In the genomic region with DNA sequence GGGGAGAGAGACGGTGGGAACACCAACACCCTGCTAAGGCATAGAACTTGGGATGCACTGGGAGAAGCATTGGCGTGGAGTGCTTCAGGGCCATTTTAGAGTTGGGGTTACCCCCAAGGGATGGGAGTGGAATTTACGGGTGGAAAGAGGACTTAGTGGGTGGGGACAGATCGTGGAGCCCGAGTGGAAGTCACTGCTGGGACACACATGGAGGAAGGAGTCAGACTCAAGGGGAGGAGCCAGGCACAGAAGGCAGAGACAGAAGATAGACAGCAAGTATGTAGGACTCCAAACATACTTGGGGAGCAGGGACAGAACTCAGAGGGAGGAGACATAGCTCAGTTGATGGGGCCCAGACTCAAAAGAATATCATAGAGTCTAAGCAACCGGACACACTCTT, we compare ENCODE assay signal across 9 mouse cellular contexts. TPM values are rescaled to one million over a fixed set of nuclear protein-coding genes. Genes with fewer than 3 reads are reported as not detected.
DNase-seq lines count a peak whose midpoint lies in the region; ATAC-seq and TF ChIP-seq lines count a peak whose summit lies in the region.
"Had no signal": no experiment of that assay in that cellular context is flagged by ENCODE, and none has a peak within 500 bp of the region (broad histone marks: within the 10 kb centered on the region; RNA-seq: fewer than 3 reads in every experiment).

No protein-coding gene starts in this region.

- TF ChIP-seq RAD21 in CH12.LX (IDR thresholded peaks at IDR 0.05; ENCODE audit: low read depth, low read length), result no peak

- WGBS in heart, embryonic 10.5 days, result 28% methylated on average over 6 of the region's 6 CpGs
- WGBS in forebrain, embryonic 16.5 days, result 26% methylated on average over 6 of the region's 6 CpGs
- WGBS in liver, embryonic 15.5 days (ENCODE audit: insufficient replicate concordance), result 25% methylated on average over 6 of the region's 6 CpGs

- H3K9ac ChIP-seq in CH12.LX (ENCODE audit: insufficient read depth, low read depth), result no peak overlapping the region
- no peak overlapping the region for H3K9ac ChIP-seq in forebrain, embryonic 16.5 days (replicated peaks; ENCODE audit: low read depth, low read length)
- no peak overlapping the region for H3K9ac ChIP-seq in liver, embryonic 15.5 days

- no peak for TF ChIP-seq CTCF in CH12.LX (conservative IDR thresholded peaks at IDR 0.05 in 1 of 2, IDR thresholded peaks at IDR 0.05 in 1 of 2; ENCODE audit: low read depth in 2 of 2, low read length in 2 of 2)

- H3K27me3 ChIP-seq in heart, embryonic 10.5 days (ENCODE audit: insufficient read depth, poor library complexity, severe bottlenecking), result peaks cover 53% of the 10 kb centered on the region
- H3K27me3 ChIP-seq in CH12.LX (replicated peaks), result peaks cover 47% of the 10 kb centered on the region
- peaks cover 28% of the 10 kb centered on the region for H3K27me3 ChIP-seq in forebrain, embryonic 16.5 days (replicated peaks; ENCODE audit: control insufficient read depth, insufficient read depth, low read length)
- H3K27me3 ChIP-seq in liver, embryonic 15.5 days, result peaks cover 54% of the 10 kb centered on the region

- dilution Hi-C loops in CH12.LX (cut with MboI; ENCODE audit: extremely low pct_ligation_motif_present, extremely low pct_unique_long_range_greater_than_20kb, low sequenced_read_pairs), result no loop called here

- peaks cover 30% of the 10 kb centered on the region for H3K36me3 ChIP-seq in heart, embryonic 10.5 days
- peaks cover 0 to 35% of the 10 kb centered on the region in 2 experiments for H3K36me3 ChIP-seq in CH12.LX (replicated peaks in 1 of 2; ENCODE audit: control insufficient read depth in 1 of 2, insufficient read depth in 1 of 2, low read length in 1 of 2)
- no peaks in the 10 kb centered on the region; the same call in 1 of the 2 replicates for H3K36me3 ChIP-seq in forebrain, embryonic 16.5 days (ENCODE audit: control insufficient read depth, insufficient read depth)
- H3K36me3 ChIP-seq in liver, embryonic 15.5 days (replicated peaks), result peaks cover 7% of the 10 kb centered on the region

- intact Hi-C loops in heart, postnatal 14 days (cut with DNase I), result loop anchor here (1.0 to 5.0 kb wide), 2 partner anchors 36 to 135 kb away; no protein-coding TSS in a partner anchor

- in situ Hi-C loops in CH12.LX (cut with MboI; ENCODE audit: low pct_ligation_motif_present, low pct_unique_long_range_greater_than_20kb, low sequenced_read_pairs), result loop anchor here (10.0 kb wide), 1 partner anchor 142 kb away; no protein-coding TSS in a partner anchor

- no peak for TF ChIP-seq POLR2A in CH12.LX (IDR thresholded peaks at IDR 0.05; ENCODE audit: low read depth, low read length)

- no peak overlapping the region for H3K27ac ChIP-seq in heart, embryonic 10.5 days
- H3K27ac ChIP-seq in CH12.LX (ENCODE audit: insufficient read depth, low read depth), result no peak overlapping the region
- H3K27ac ChIP-seq in forebrain, embryonic 16.5 days (ENCODE audit: low read length), result no peak overlapping the region
- H3K27ac ChIP-seq in liver, embryonic 15.5 days (replicated peaks), result no peak overlapping the region

- H3K4me2 ChIP-seq in CH12.LX (ENCODE audit: insufficient read depth, low read depth, poor library complexity, severe bottlenecking), result peak overlapping the region; percentile 65
- peak overlapping the region; percentile 55 for H3K4me2 ChIP-seq in forebrain, embryonic 16.5 days (ENCODE audit: low read length)
- peak overlapping the region; percentile 82 for H3K4me2 ChIP-seq in liver, embryonic 15.5 days

- no peak for TF ChIP-seq EP300 in CH12.LX (IDR thresholded peaks at IDR 0.05; ENCODE audit: low read length)

- DNase-seq in heart, embryonic 10.5 days (ENCODE audit: low spot score), result no peak
- no peak for DNase-seq in heart, postnatal 14 days
- no peak for DNase-seq in CH12.LX (ENCODE audit: extremely low read depth)
- DNase-seq in embryo, embryonic 10.5 days (ENCODE audit: low spot score), result no peak
- DNase-seq in testis, postnatal 10 days (ENCODE audit: low spot score), result no peak
- no peak for DNase-seq in spleen, postnatal 14 days (ENCODE audit: low spot score in 2 of 2)

- no peaks in the 10 kb centered on the region for H3K9me3 ChIP-seq in heart, embryonic 10.5 days
- H3K9me3 ChIP-seq in CH12.LX (replicated peaks; ENCODE audit: low read length), result no peaks in the 10 kb centered on the region
- H3K9me3 ChIP-seq in forebrain, embryonic 16.5 days (ENCODE audit: control insufficient read depth, low read length), result no peaks in the 10 kb centered on the region
- no peaks in the 10 kb centered on the region for H3K9me3 ChIP-seq in liver, embryonic 15.5 days (replicated peaks)

- ATAC-seq in forebrain, embryonic 16.5 days, result no peak
- ATAC-seq in liver, embryonic 15.5 days (ENCODE audit: insufficient read depth), result no peak

- no peaks in the 10 kb centered on the region for H3K79me2 ChIP-seq in CH12.LX (replicated peaks; ENCODE audit: control insufficient read depth, extremely low read depth, insufficient read depth, poor library complexity, severe bottlenecking)

- peak overlapping the region; percentile 59 for H3K4me3 ChIP-seq in heart, embryonic 10.5 days
- H3K4me3 ChIP-seq in CH12.LX (replicated peaks in 1 of 3; ENCODE audit: low read depth in 2 of 3, low read length in 2 of 3, poor library complexity in 1 of 3), result no peak overlapping the region
- peak overlapping the region; percentile 38 for H3K4me3 ChIP-seq in forebrain, embryonic 16.5 days (replicated peaks; ENCODE audit: low read length)
- H3K4me3 ChIP-seq in liver, embryonic 15.5 days (replicated peaks), result peak overlapping the region; percentile 50

- H3K4me1 ChIP-seq in heart, embryonic 10.5 days, result peaks cover 28% of the 10 kb centered on the region
- H3K4me1 ChIP-seq in CH12.LX (ENCODE audit: control insufficient read depth in 1 of 2, insufficient read depth in 2 of 2), result peaks cover 0 to 11% of the 10 kb centered on the region in 2 experiments; a peak in 3 of 4 replicates
- H3K4me1 ChIP-seq in forebrain, embryonic 16.5 days (replicated peaks; ENCODE audit: control insufficient read depth, insufficient read depth, low read length), result peaks cover 29% of the 10 kb centered on the region
- H3K4me1 ChIP-seq in liver, embryonic 15.5 days (replicated peaks), result peaks cover 21% of the 10 kb centered on the region

TF ChIP-seq in CH12.LX, 34 proteins besides CTCF, POLR2A, EP300 and RAD21:
- TF ChIP-seq MAX (IDR thresholded peaks at IDR 0.05; ENCODE audit: low read length), result no peak
- no peak for TF ChIP-seq TBP (conservative IDR thresholded peaks at IDR 0.05; ENCODE audit: low read depth, low read length)
- no peak for TF ChIP-seq PAX5 (IDR thresholded peaks at IDR 0.05; ENCODE audit: low read length)
- no peak for TF ChIP-seq GABPA (IDR thresholded peaks at IDR 0.05; ENCODE audit: insufficient replicate concordance, low read depth, low read length)
- no peak for TF ChIP-seq POLR2AphosphoS2 (IDR thresholded peaks at IDR 0.05; ENCODE audit: low read depth, low read length)
- no peak for TF ChIP-seq MAFK (IDR thresholded peaks at IDR 0.05; ENCODE audit: insufficient replicate concordance, low read length)
- TF ChIP-seq MEF2A (IDR thresholded peaks at IDR 0.05; ENCODE audit: borderline replicate concordance, low read depth, low read length), result no peak

RNA-seq across cellular contexts. Expression of a gene that starts 1.2 kb away (rescaled TPM):
- polyA plus RNA-seq in heart, embryonic 10.5 days (2016; fragmentation: Nextera tagmentation; extraction: Ambion mirVana), result 0.76 and 1.4 TPM in 2 replicates
- 10 to 100 TPM in 1 of 2 experiments, 1 to 10 TPM in 1; 8.1 to 11.5 TPM for total RNA-seq in heart, postnatal 14 days (2021)
- total RNA-seq in CH12.LX (2012; rRNA removed) (not detected in 2 replicates), CH12.LX (2014; rRNA removed) (not detected in 2 replicates)
- 0.11 TPM in 1 of 2 replicates, not detected in the other for polyA plus RNA-seq in CH12.LX (2012; ENCODE audit: insufficient read length, low read depth)
- polyA plus RNA-seq in forebrain, embryonic 16.5 days (2015; fragmentation: Nextera tagmentation; extraction: Ambion mirVana), result 20.1 and 22.8 TPM in 2 replicates
- not detected in 2 replicates for polyA plus RNA-seq in liver, embryonic 15.5 days (2015; fragmentation: Nextera tagmentation; extraction: Ambion mirVana)

RNA-seq across cellular contexts. Expression of a gene that starts 8.2 kb away (rescaled TPM):
- polyA plus RNA-seq in heart, embryonic 10.5 days (2016; fragmentation: Nextera tagmentation; extraction: Ambion mirVana), result 45.2 and 45.7 TPM in 2 replicates
- 10 to 100 TPM; 20.3 to 27.3 TPM for total RNA-seq in heart, postnatal 14 days (2021)
- total RNA-seq in CH12.LX (2012; rRNA removed) (41.6 and 45.1 TPM in 2 replicates), CH12.LX (2014; rRNA removed) (26.9 and 27.8 TPM in 2 replicates)
- polyA plus RNA-seq in CH12.LX (2012; ENCODE audit: insufficient read length, low read depth), result 49.8 and 53.5 TPM in 2 replicates
- polyA plus RNA-seq in forebrain, embryonic 16.5 days (2015; fragmentation: Nextera tagmentation; extraction: Ambion mirVana), result 19.3 and 20.9 TPM in 2 replicates
- 31.4 and 32.6 TPM in 2 replicates for polyA plus RNA-seq in liver, embryonic 15.5 days (2015; fragmentation: Nextera tagmentation; extraction: Ambion mirVana)

RNA-seq across cellular contexts. Expression of a gene that starts 8.4 kb away (rescaled TPM):
- polyA plus RNA-seq in heart, embryonic 10.5 days (2016; fragmentation: Nextera tagmentation; extraction: Ambion mirVana), result 97.8 and 102 TPM in 2 replicates
- total RNA-seq in heart, postnatal 14 days (2021), result 10 to 100 TPM; 27.7 to 31.2 TPM
- 69.3 and 74.1 TPM in 2 replicates for total RNA-seq in CH12.LX (2012; rRNA removed)
- 37.2 and 37.4 TPM in 2 replicates for total RNA-seq in CH12.LX (2014; rRNA removed)
- 44.6 and 50.3 TPM in 2 replicates for polyA plus RNA-seq in CH12.LX (2012; ENCODE audit: insufficient read length, low read depth)
- polyA plus RNA-seq in forebrain, embryonic 16.5 days (2015; fragmentation: Nextera tagmentation; extraction: Ambion mirVana), result 84.2 and 90.2 TPM in 2 replicates
- 42.2 and 46.8 TPM in 2 replicates for polyA plus RNA-seq in liver, embryonic 15.5 days (2015; fragmentation: Nextera tagmentation; extraction: Ambion mirVana)

RNA-seq across cellular contexts. Expression of a gene that starts 16.8 kb away (rescaled TPM):
- polyA plus RNA-seq in heart, embryonic 10.5 days (2016; fragmentation: Nextera tagmentation; extraction: Ambion mirVana), result not detected in 2 replicates
- not detected for total RNA-seq in heart, postnatal 14 days (2021)
- total RNA-seq in CH12.LX (2012; rRNA removed), result not detected in 2 replicates
- not detected in 2 replicates for total RNA-seq in CH12.LX (2014; rRNA removed)
- not detected in 2 replicates for polyA plus RNA-seq in CH12.LX (2012; ENCODE audit: insufficient read length, low read depth)
- polyA plus RNA-seq in forebrain, embryonic 16.5 days (2015; fragmentation: Nextera tagmentation; extraction: Ambion mirVana), result 0.51 TPM in 1 of 2 replicates, not detected in the other
- polyA plus RNA-seq in liver, embryonic 15.5 days (2015; fragmentation: Nextera tagmentation; extraction: Ambion mirVana), result not detected in 2 replicates

RNA-seq across cellular contexts. Expression of a gene that starts 18.2 kb away (rescaled TPM):
- polyA plus RNA-seq in heart, embryonic 10.5 days (2016; fragmentation: Nextera tagmentation; extraction: Ambion mirVana), result 0.41 TPM in 1 of 2 replicates, not detected in the other
- total RNA-seq in heart, postnatal 14 days (2021), result not detected
- not detected in 2 replicates for total RNA-seq in CH12.LX (2012; rRNA removed)
- total RNA-seq in CH12.LX (2014; rRNA removed), result not detected in 2 replicates
- not detected in 2 replicates for polyA plus RNA-seq in CH12.LX (2012; ENCODE audit: insufficient read length, low read depth)
- 0.63 TPM in 1 of 2 replicates, not detected in the other for polyA plus RNA-seq in forebrain, embryonic 16.5 days (2015; fragmentation: Nextera tagmentation; extraction: Ambion mirVana)
- not detected in 2 replicates for polyA plus RNA-seq in liver, embryonic 15.5 days (2015; fragmentation: Nextera tagmentation; extraction: Ambion mirVana)
- total RNA-seq: layer of hippocampus, adult 18-20 months had no signal

Comparison
In these comparisons a context has a peak if more than half of its experiments do, and no peak if none do; other contexts are left out.
1. H3K4me3 ChIP-seq: peak in heart, embryonic 10.5 days (single experiment), forebrain, embryonic 16.5 days (single experiment) and liver, embryonic 15.5 days (single experiment); none in CH12.LX (0 of 3).
2. Peak in every context shown above with its lines, with median percentiles within 50 percentile points of each other: H3K4me2 ChIP-seq.